Mouse (Mus musculus): ENCODE measurements around the gene Mindy4.

Gene Mindy4

GRCm38 (mm10) chr6:55295325-55295724 lies 92.1 kb downstream of the Mindy4 start:
- intact Hi-C loops (cut with DNase I): no loop called here

GRCm38 (mm10) chr6:55299482-55299881 lies 96.3 kb downstream of the Mindy4 start:
- intact Hi-C loops (cut with DNase I): no loop called here

GRCm38 (mm10) chr6:55299917-55300316 lies 96.7 kb downstream of the Mindy4 start:
- intact Hi-C loops (cut with DNase I): no loop called here

- intact Hi-C loops (cut with DNase I): no loop called here
These were observed 97.5 kb downstream of the Mindy4 start for GRCm38 (mm10) chr6:55300704-55301103.

GRCm38 (mm10) chr6:55310179-55310578 lies 107.0 kb downstream of the Mindy4 start:
- intact Hi-C loops (cut with DNase I): no loop called here

- intact Hi-C loops (cut with DNase I): no loop called here
These were observed 108.8 kb downstream of the Mindy4 start for GRCm38 (mm10) chr6:55311962-55312361.

GRCm38 (mm10) chr6:55313893-55314292 lies 110.7 kb downstream of the Mindy4 start:
- intact Hi-C loops (cut with DNase I): no loop called here

- intact Hi-C loops (cut with DNase I): no loop called here
These were observed 111.4 kb downstream of the Mindy4 start for GRCm38 (mm10) chr6:55314628-55315027.

GRCm38 (mm10) chr6:55318597-55318996 lies 115.4 kb downstream of the Mindy4 start:
- intact Hi-C loops (cut with DNase I): no loop called here

GRCm38 (mm10) chr6:55319585-55320551 lies 116.7 kb downstream of the Mindy4 start:
- intact Hi-C loops (cut with DNase I): no loop called here

- intact Hi-C loops (cut with DNase I): no loop called here
These were observed 117.7 kb downstream of the Mindy4 start for GRCm38 (mm10) chr6:55320894-55321293.

- intact Hi-C loops (cut with DNase I): no loop called here
These were observed 118.3 kb downstream of the Mindy4 start for GRCm38 (mm10) chr6:55321518-55321917.

- intact Hi-C loops (cut with DNase I): no loop called here
These were observed 119.8 kb downstream of the Mindy4 start for GRCm38 (mm10) chr6:55322980-55323379.

- intact Hi-C loops (cut with DNase I): no loop called here
These were observed 120.9 kb downstream of the Mindy4 start for GRCm38 (mm10) chr6:55323908-55324634.

GRCm38 (mm10) chr6:55324785-55325184 lies 121.6 kb downstream of the Mindy4 start:
- intact Hi-C loops (cut with DNase I): no loop called here

- intact Hi-C loops (cut with DNase I): no loop called here
These were observed 123.1 kb downstream of the Mindy4 start for GRCm38 (mm10) chr6:55326299-55326698.

- intact Hi-C loops (cut with DNase I): no loop called here
These were observed 124.1 kb downstream of the Mindy4 start for GRCm38 (mm10) chr6:55327326-55327725.

- intact Hi-C loops (cut with DNase I): no loop called here
These were observed 125.0 kb downstream of the Mindy4 start for GRCm38 (mm10) chr6:55328179-55328578.

- intact Hi-C loops (cut with DNase I): no loop called here
These were observed 128.1 kb downstream of the Mindy4 start for GRCm38 (mm10) chr6:55331315-55331714.

GRCm38 (mm10) chr6:55332100-55332772 lies 129.1 kb downstream of the Mindy4 start:
- intact Hi-C loops (cut with DNase I): no loop called here

- intact Hi-C loops (cut with DNase I): no loop called here
These were observed 129.6 kb downstream of the Mindy4 start for GRCm38 (mm10) chr6:55332773-55333109.

GRCm38 (mm10) chr6:55335989-55336514 lies 132.9 kb downstream of the Mindy4 start, which contains the start of gene Aqp1:
Gene Aqp1 (plus strand): TSS chr6:55336432.
- intact Hi-C loops (cut with DNase I): no loop called here

Data from adrenal gland (tissue).